Mouse (Mus musculus) liver, postnatal 0 days (tissue): ENCODE measurements around the gene Mavs.

Experiments
- CTCF ChIP-seq: sonication (generic); IDR thresholded peaks from 2 replicates; pipeline ENCODE4 v1.5.1; 2016; ENCODE audit warnings: antibody characterized with exemption, low read depth
- EP300 ChIP-seq: IDR thresholded peaks from 2 replicates; pipeline ENCODE4 v1.6.1; 2016; ENCODE audit warnings: antibody characterized with exemption, low read depth, mild to moderate bottlenecking

DNA sequence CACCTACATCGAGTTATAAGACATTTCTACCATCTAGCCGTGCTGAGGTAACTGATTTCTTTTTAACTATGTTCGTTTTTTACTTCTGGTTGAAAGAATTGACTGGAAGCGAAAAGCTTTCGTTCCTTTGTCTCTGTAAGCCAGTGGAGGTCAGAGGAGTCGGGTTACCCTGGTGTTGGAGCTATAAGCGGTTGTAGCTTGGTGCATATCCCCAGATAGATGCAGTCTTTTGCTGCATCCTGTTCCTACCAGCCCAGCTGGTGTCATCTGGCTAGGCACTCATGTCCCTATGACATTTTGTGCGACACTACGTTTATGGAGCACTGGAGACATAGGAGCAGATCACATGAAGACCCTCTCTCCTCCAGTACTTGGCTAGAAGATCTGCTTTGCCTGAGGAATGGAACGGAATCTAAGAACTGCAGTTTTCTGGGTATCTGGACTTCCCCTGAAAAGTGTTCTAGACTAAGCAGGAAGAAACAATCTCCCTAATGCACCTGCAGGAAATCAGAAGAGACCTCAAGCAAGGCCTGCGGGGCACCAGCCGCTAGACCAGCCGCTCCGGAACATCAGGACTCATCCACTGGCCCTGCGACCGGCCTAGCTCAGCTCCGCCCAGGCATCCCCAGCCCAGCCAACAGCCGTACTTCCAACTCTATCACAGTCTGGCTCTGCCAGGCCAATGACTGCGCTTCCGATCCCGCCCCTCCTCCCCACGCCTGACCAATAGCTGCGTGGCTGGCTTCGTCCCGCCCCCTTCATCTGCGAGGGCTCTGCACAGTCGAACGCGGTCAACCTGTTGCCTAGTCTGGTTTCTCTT lies at the start of gene Mavs:
- TF ChIP-seq CTCF (no peak), EP300 (peak; percentile 63; the same call in 1 of the 2 replicates)
